Mouse (Mus musculus) activated CD4-positive, CD25-positive, alpha-beta regulatory T cell, adult 4 months (primary cell): ENCODE measurements around the gene Umad1. TPM values are rescaled to one million over a fixed set of nuclear protein-coding genes. Genes with fewer than 3 reads are reported as not detected.
A peak's percentile ranks its signal among the peaks of the same experiment; 100 is the strongest.

Experiments
- ATAC-seq: one replicate; pipeline ENCODE4 v1.8.0; 2017
- polyA plus RNA-seq, 2 experiments: library from polyadenylated mRNA; unstranded; fragments of 100-300 nt; shearing (Covaris generic); gene quantifications; one replicate each; pipeline ENCODE4 v1.2.1; 2017

The Umad1 gene
- polyA plus RNA-seq, 2 experiments from 2014 or later = 10.3 to 12.0 TPM

GRCm38 (mm10) chr6:8370624-8371023, 111.5 kb downstream of the Umad1 start:
- no peak for ATAC-seq

GRCm38 (mm10) chr6:8373051-8373450, 114.0 kb downstream of the Umad1 start:
- no peak for ATAC-seq

GRCm38 (mm10) chr6:8373851-8374250, 114.8 kb downstream of the Umad1 start:
- no peak for ATAC-seq

GRCm38 (mm10) chr6:8374290-8374689, 115.2 kb downstream of the Umad1 start:
- ATAC-seq = no peak

GRCm38 (mm10) chr6:8374712-8375111, 115.6 kb downstream of the Umad1 start:
- no peak for ATAC-seq

- no peak for ATAC-seq
Measured at GRCm38 (mm10) chr6:8376351-8376750, 117.3 kb downstream of the Umad1 start.

GRCm38 (mm10) chr6:8377667-8378066, 118.6 kb downstream of the Umad1 start:
- ATAC-seq = no peak

- no peak for ATAC-seq
Measured at GRCm38 (mm10) chr6:8389307-8389706, 130.2 kb downstream of the Umad1 start.

DNA sequence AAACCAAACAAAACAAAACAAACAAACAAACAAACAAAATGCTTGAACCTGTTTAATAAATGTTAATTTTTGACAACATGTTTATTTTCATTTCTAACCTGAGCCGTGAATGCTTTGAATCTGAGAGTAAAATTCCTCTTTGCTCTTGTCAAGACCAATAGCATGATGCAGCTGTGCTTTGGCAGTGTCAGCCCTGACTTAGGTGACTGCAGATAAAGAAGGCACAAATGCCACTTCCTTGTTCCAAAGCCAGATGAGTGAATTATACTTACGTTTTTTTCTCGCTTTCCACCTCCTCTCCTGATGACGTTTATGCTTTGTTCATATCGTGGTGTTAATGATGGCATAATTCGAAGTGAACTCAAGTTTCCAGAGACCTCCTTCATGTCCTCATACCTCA, 131.2 kb downstream of the Umad1 start:
- ATAC-seq = no peak

DNA sequence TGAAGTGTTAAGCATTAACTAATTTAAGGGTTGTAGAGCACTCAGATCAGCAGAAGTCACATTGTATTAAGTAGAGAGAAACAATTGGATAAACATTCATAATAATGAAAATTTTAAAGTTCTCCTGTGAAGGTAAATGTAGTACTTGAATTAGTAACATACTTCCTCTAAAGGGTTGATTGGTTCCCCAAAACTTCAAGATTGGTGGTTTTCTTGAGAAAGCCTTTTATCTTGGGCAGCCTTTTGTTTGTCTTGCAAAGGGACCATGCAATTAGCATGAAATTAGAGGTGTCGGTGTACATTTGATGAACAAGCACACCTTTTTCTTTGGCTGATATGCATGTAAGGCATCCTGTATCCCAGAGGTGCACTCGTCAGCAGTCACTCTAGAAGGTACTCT, 131.8 kb downstream of the Umad1 start:
- no peak for ATAC-seq

GRCm38 (mm10) chr6:8393029-8393428, 133.9 kb downstream of the Umad1 start:
- no peak for ATAC-seq

GRCm38 (mm10) chr6:8394044-8394443, 135.0 kb downstream of the Umad1 start:
- no peak for ATAC-seq

GRCm38 (mm10) chr6:8395061-8395460, 136.0 kb downstream of the Umad1 start:
- no peak for ATAC-seq

DNA sequence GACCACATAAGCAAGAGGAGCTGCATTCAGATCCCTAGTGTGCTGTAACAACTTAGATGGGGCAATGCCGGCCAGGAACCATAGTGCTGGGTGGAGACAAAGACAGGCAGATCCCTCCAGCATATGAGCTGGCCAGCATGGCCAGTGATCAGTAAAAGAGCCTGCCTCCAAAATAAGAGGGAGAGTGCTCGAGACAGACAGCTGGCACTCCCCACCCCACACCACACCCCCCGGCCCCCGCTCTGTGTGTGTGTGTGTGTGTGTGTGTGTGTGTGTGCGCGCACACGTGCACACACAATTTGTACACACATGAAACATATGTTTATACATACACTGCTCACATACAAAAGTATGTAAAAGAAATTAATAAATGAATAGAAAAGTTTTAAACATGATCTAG, 138.2 kb downstream of the Umad1 start:
- no peak for ATAC-seq

GRCm38 (mm10) chr6:8399710-8400109, 140.6 kb downstream of the Umad1 start:
- ATAC-seq = no peak

DNA sequence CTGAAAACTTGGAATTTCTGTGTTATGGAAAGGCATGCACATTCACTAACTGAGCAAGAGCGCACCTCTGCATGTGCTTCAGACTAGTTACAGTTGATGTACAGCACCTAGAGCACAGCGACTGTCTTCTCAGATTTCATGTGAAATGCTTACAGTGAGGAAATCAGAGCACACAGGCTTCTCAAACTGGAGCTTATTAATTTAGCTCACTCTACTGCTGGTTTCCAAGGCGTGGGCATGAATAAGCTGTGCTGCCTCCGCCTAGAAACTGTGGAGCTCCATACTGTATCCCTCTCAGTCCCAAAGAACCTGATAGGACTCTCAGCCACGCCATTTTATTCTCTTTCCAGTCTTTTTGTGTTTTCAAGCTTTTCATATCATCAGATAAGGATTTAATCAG, 144.0 kb downstream of the Umad1 start:
- ATAC-seq = no peak

DNA sequence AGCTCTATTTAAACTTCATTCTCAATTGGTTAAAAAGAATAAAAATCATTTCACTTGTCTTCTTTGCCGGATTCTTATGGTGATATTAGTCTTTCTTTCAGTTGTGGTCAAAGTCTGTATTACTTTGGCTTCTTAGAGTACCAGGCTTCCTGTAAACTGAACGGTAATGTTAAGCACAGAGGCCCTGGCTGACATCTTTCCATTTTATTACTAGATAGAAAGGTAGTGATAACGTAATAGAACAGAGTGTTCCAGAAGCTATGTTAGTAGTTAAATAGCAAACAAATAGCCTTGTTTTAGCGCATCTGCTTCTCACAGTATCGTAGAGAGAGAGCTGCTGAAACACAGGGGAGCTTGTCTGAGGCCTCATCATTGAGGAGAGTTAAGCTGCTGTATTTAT, 146.8 kb downstream of the Umad1 start:
- ATAC-seq = no peak

DNA sequence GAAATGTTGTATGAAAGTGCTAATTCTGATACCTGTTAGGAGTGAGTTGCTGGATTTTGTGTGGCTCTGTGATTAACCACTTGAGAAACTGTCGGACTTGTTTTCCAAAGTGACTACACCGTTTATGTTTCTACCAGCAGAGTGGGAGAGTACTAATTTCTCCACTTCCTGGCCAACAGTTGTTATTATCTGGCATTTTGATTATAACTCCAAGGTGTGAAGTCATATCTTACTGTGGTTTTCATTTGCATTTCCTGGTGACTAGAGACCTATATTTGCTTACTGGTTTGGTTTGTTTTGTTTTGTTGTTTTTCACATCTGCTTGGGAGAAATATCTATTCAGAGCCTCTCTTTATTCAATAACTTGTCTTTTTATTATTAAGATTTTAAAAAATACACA, 149.2 kb downstream of the Umad1 start:
- peak; percentile 62 for ATAC-seq

DNA sequence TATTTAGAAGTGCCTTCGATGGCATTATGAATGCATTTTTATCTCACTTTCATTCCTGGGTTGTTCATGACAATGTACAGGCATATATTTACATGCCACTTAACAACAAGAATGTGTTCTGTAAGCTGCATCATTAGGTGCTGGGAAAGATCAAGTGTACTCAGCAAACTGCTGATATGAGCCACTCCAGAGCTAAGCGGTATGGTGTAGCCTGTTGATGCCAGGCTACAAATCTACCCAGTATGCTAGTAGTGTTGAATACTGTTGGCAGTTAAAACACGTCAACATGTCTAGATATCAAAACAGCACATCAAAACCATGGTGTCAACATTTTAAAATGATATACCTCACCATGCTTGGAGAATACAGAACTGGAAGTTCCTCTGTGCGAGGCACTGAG, 150.8 kb downstream of the Umad1 start:
- no peak for ATAC-seq

- ATAC-seq = no peak
Measured at GRCm38 (mm10) chr6:8412845-8413598, 153.9 kb downstream of the Umad1 start.

DNA sequence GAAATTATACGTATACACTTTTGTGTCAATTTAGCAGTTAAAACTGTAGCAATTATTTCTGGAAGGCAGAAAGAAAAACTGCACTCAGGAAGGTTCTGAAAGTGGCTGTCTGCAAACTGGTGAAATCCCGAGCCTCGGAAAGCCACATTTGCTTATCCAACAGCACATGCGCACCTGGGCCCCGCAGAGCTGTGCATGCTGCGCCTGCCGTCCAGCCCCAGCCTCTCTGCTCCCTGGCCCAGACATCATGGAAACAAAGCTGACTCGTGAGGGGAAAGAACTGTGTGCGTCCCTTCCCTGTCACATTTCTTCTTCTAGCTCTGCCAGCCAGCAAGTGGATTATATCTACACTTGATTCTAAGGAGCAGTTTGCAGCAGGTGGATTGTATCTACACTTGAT, 154.9 kb downstream of the Umad1 start:
- no peak for ATAC-seq

- ATAC-seq = no peak
Measured at GRCm38 (mm10) chr6:8415823-8416222, 156.7 kb downstream of the Umad1 start.

DNA sequence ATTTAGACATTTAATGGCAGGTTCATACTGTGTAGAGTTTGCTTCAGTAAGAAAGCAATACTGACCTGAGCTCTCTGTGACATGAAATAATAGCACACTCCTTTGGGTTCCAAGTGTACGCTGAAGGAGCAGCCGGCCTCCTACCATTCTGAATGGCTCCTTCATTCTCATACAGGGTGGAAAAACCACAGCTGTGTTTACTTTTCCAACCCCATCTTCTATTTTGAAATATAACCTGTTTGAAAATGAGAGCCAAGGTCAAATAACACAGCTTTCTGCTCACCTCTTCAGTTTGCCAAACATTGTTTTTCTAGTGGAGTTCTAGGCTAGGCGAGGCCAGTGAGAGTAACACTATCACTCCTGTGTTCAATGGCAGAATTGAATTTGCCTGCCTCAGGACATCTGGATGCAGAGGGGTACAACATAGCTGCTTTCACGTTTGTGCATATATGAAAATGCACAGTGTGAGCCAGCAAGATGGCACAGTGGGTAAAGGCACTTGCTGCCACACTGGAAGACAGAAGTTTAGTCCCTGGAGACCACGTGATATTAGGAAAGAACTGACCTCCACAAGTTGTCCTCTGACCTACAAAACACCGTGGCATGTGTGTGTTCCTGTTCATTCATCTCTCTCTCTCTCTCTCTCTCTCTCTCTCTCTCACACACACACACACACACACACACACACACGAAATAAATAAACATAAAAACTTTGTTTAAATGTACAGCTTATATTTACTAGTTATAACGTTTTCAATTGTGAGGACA, 157.9 kb downstream of the Umad1 start:
- ATAC-seq = no peak

DNA sequence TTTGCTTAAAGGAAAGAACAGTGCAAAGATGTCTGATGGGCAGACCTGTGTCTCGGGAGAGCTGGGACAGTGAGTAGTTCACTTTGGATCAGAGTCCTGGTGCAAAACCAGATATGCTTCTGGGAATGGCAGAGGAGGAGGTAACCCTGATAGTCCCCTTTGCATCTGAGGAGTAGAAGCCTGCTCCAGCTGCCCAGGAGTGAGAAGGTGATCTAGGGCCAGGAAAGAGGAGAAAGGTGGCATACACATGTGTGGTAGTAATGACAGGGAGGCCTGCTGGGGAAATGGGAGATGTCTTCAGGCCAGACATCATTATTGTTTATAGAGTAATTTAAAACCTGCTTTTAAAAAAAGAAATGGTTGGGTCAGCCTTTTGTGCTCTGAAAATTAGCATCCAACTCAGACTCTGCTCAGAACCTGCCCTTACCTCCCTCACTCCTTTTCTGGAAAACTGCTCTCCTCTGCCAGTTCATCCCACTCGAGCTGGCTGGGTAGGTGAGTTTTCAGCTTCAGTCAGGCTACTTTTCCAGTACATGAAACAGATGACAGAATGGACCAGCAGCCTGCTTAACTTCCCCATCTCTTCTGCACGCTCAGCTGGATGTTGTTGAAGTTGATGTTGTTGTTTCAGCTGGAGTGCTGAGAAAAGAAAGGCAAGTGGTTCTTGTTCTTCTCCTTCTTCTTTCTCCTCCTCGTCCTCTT, 160.5 kb downstream of the Umad1 start:
- no peak for ATAC-seq
